Mouse (Mus musculus) MEL (cell line): ENCODE data around the gene Prr12. TPM values are rescaled to one million over a fixed set of nuclear protein-coding genes. Genes with fewer than 3 reads are reported as not detected.
A peak's percentile ranks its signal among the peaks of the same experiment; 100 is the strongest.

Source experiments
- DNase-seq: peaks from one replicate; pipeline ENCODE4 v3.0.0; 2011; ENCODE audit warnings: low read depth, low spot score
- H3K27ac ChIP-seq: 2 replicates; pipeline ENCODE4 v1.5.1; 2012; ENCODE audit warnings: low read depth, mild to moderate bottlenecking, control low read depth, low read length, moderate library complexity; ENCODE audit not compliant: control insufficient read depth
- H3K27me3 ChIP-seq, 2 experiments: fragments of 150-350 bp in 1 of 2; sonication (generic) in 1 of 2; 2 replicates each; pipeline ENCODE4 v1.6.1; 2012; ENCODE audit warnings: low read length in 2 of 2, mild to moderate bottlenecking in 2 of 2, improper control_type of control experiment in 1 of 2, moderate library complexity in 1 of 2; ENCODE audit not compliant: insufficient read depth in 2 of 2, control insufficient read depth in 1 of 2
- H3K36me3 ChIP-seq, 2 experiments: 2 replicates each; pipeline ENCODE4 v1.6.1; 2012 to 2014; ENCODE audit warnings: low read length in 2 of 2, improper control_type of control experiment in 1 of 2, inconsistent platforms in 1 of 2, mild to moderate bottlenecking in 1 of 2; ENCODE audit not compliant: insufficient read depth in 2 of 2, control insufficient read depth in 1 of 2
- H3K4me1 ChIP-seq, 2 experiments: fragments of 150-350 bp in 1 of 2; sonication (generic) in 1 of 2; 2 replicates each; pipeline ENCODE4 v1.6.1; 2012; ENCODE audit warnings: low read length in 2 of 2, improper control_type of control experiment in 1 of 2, mild to moderate bottlenecking in 1 of 2; ENCODE audit not compliant: insufficient read depth in 2 of 2, control insufficient read depth in 1 of 2
- H3K4me3 ChIP-seq, 2 experiments: fragments of 150-350 bp in 1 of 2; sonication (generic) in 1 of 2; 2 replicates each; pipeline ENCODE4 v1.5.1; 2012; ENCODE audit warnings: low read depth in 2 of 2, low read length in 2 of 2, mild to moderate bottlenecking in 2 of 2, moderate library complexity in 2 of 2, control low read depth in 1 of 2, improper control_type of control experiment in 1 of 2; ENCODE audit not compliant: control insufficient read depth in 1 of 2, insufficient read depth in 1 of 2
- H3K79me2 ChIP-seq: 2 replicates; pipeline ENCODE4 v1.6.1; 2012; ENCODE audit warnings: mild to moderate bottlenecking, low read length, moderate library complexity; ENCODE audit not compliant: control insufficient read depth, poor library complexity, insufficient read depth
- H3K9ac ChIP-seq: 2 replicates; pipeline ENCODE4 v1.6.1; 2012; ENCODE audit warnings: low read depth, mild to moderate bottlenecking, control low read depth, low read length, moderate library complexity; ENCODE audit not compliant: control insufficient read depth, poor library complexity, severe bottlenecking
- H3K9me3 ChIP-seq: fragments of 150-350 bp; sonication (generic); replicated peaks from 2 replicates; pipeline ENCODE4 v1.6.1; 2012; ENCODE audit warnings: mild to moderate bottlenecking, low read length, improper control_type of control experiment, moderate library complexity; ENCODE audit not compliant: insufficient read depth
- BHLHE40 ChIP-seq: IDR thresholded peaks from 2 replicates; pipeline ENCODE4 v1.6.1; 2012; ENCODE audit warnings: low read depth, mild to moderate bottlenecking, inconsistent platforms, low read length, improper control_type of control experiment, borderline replicate concordance
- CHD1 ChIP-seq: IDR thresholded peaks from 2 replicates; pipeline ENCODE4 v1.6.1; 2012; ENCODE audit warnings: low read depth, mild to moderate bottlenecking, inconsistent platforms, low read length, improper control_type of control experiment
- CTCF ChIP-seq, 3 experiments: IDR thresholded peaks in 2 of 3; conservative IDR thresholded peaks in 1 of 3; 2 replicates each; pipeline ENCODE4 v1.5.1; 2011 to 2012; ENCODE audit warnings: low read length in 3 of 3, low read depth in 2 of 3, mild to moderate bottlenecking in 2 of 3, improper control_type of control experiment in 1 of 3, inconsistent platforms in 1 of 3, mixed read lengths in 1 of 3, moderate library complexity in 1 of 3; ENCODE audit not compliant: control insufficient read depth in 1 of 3, insufficient read depth in 1 of 3, poor library complexity in 1 of 3, severe bottlenecking in 1 of 3
- EP300 ChIP-seq, 2 experiments: IDR thresholded peaks; 2 replicates each; pipeline ENCODE4 v1.6.1; 2011; ENCODE audit warnings: improper control_type of control experiment in 2 of 2, low read length in 2 of 2, low read depth in 1 of 2, mild to moderate bottlenecking in 1 of 2
- GABPA ChIP-seq: IDR thresholded peaks from 2 replicates; pipeline ENCODE4 v1.6.1; 2012; ENCODE audit warnings: low read depth, mild to moderate bottlenecking, inconsistent platforms, low read length, improper control_type of control experiment, moderate library complexity
- HCFC1 ChIP-seq: IDR thresholded peaks from 2 replicates; pipeline ENCODE4 v1.6.1; 2012; ENCODE audit warnings: low read depth, mild to moderate bottlenecking, inconsistent platforms, low read length, improper control_type of control experiment, moderate library complexity
- KAT2A ChIP-seq: conservative IDR thresholded peaks from 2 replicates; pipeline ENCODE4 v1.6.1; 2012; ENCODE audit warnings: low read depth, low read length, improper control_type of control experiment, inconsistent platforms
- MAFK ChIP-seq: IDR thresholded peaks from 2 replicates; pipeline ENCODE4 v1.6.1; 2011; ENCODE audit warnings: low read depth, mild to moderate bottlenecking, low read length, improper control_type of control experiment, borderline replicate concordance
- MAX ChIP-seq: IDR thresholded peaks from 2 replicates; pipeline ENCODE4 v1.6.1; 2011; ENCODE audit warnings: low read length, improper control_type of control experiment
- MAZ ChIP-seq: IDR thresholded peaks from 2 replicates; pipeline ENCODE4 v1.6.1; 2012; ENCODE audit warnings: low read depth, mild to moderate bottlenecking, inconsistent platforms, low read length, improper control_type of control experiment
- MYC ChIP-seq: IDR thresholded peaks from 2 replicates; pipeline ENCODE4 v1.6.1; 2011; ENCODE audit warnings: low read depth, mild to moderate bottlenecking, low read length, improper control_type of control experiment, moderate library complexity
- NELFE ChIP-seq: IDR thresholded peaks from 2 replicates; pipeline ENCODE4 v1.6.1; 2011; ENCODE audit warnings: low read depth, low read length, improper control_type of control experiment
- NRF1 ChIP-seq: IDR thresholded peaks from 2 replicates; pipeline ENCODE4 v1.6.1; 2014; ENCODE audit warnings: low read depth, mild to moderate bottlenecking, inconsistent platforms, low read length, improper control_type of control experiment, moderate library complexity; ENCODE audit not compliant: poor library complexity, insufficient read depth, severe bottlenecking
- POLR2A ChIP-seq, 2 experiments: IDR thresholded peaks; 2 replicates each; pipeline ENCODE4 v1.6.1; 2011 to 2012; ENCODE audit warnings: low read length in 2 of 2, mild to moderate bottlenecking in 2 of 2, control low read depth in 1 of 2, improper control_type of control experiment in 1 of 2, low read depth in 1 of 2, moderate library complexity in 1 of 2; ENCODE audit not compliant: control insufficient read depth in 1 of 2, insufficient read depth in 1 of 2, poor library complexity in 1 of 2
- POLR2AphosphoS2 ChIP-seq: IDR thresholded peaks from 2 replicates; pipeline ENCODE4 v1.6.1; 2011; ENCODE audit warnings: low read length, improper control_type of control experiment
- SIN3A ChIP-seq: IDR thresholded peaks from 2 replicates; pipeline ENCODE4 v1.6.1; 2012; ENCODE audit warnings: low read length, improper control_type of control experiment, inconsistent platforms
- SMC3 ChIP-seq: IDR thresholded peaks from 2 replicates; pipeline ENCODE4 v1.6.1; 2011; ENCODE audit warnings: low read depth, low read length, improper control_type of control experiment
- TBP ChIP-seq: IDR thresholded peaks from 2 replicates; pipeline ENCODE4 v1.8.0; 2011; ENCODE audit warnings: low read depth, low read length, improper control_type of control experiment
- TCF12 ChIP-seq: IDR thresholded peaks from 2 replicates; pipeline ENCODE4 v1.6.1; 2014; ENCODE audit warnings: low read depth, mild to moderate bottlenecking, inconsistent platforms, low read length, improper control_type of control experiment, moderate library complexity
- USF1 ChIP-seq: IDR thresholded peaks from 2 replicates; pipeline ENCODE4 v1.6.1; 2014; ENCODE audit warnings: low read depth, mild to moderate bottlenecking, inconsistent platforms, low read length, improper control_type of control experiment, moderate library complexity
- USF2 ChIP-seq, 2 experiments: IDR thresholded peaks; 2 replicates each; pipeline ENCODE4 v1.6.1; 2011 to 2012; ENCODE audit warnings: improper control_type of control experiment in 2 of 2, low read length in 2 of 2, borderline replicate concordance in 1 of 2, inconsistent platforms in 1 of 2, low read depth in 1 of 2, mild to moderate bottlenecking in 1 of 2; ENCODE audit not compliant: insufficient read depth in 1 of 2
- ZC3H11A ChIP-seq: IDR thresholded peaks from 2 replicates; pipeline ENCODE4 v1.6.1; 2012; ENCODE audit warnings: low read depth, mild to moderate bottlenecking, inconsistent platforms, low read length, improper control_type of control experiment
- ZMIZ1 ChIP-seq: IDR thresholded peaks from 2 replicates; pipeline ENCODE4 v1.6.1; 2012; ENCODE audit warnings: low read depth, mild to moderate bottlenecking, inconsistent platforms, low read length, improper control_type of control experiment, moderate library complexity
- ZNF384 ChIP-seq: IDR thresholded peaks from 2 replicates; pipeline ENCODE4 v1.6.1; 2012; ENCODE audit warnings: low read depth, mild to moderate bottlenecking, inconsistent platforms, low read length, improper control_type of control experiment
- polyA plus RNA-seq, 2 experiments: library from polyadenylated mRNA; stranded (reverse) in 1 of 2; unstranded in 1 of 2; fragments of >175 nt in 1 of 2; fragments of >200 nt in 1 of 2; gene quantifications; 2 replicates each; pipeline versions ENCODE4 v1.2.1 to v1.2.4; 2012; ENCODE audit warnings: low replicate concordance in 2 of 2, low read depth in 1 of 2; ENCODE audit not compliant: insufficient read length in 2 of 2, insufficient read depth in 1 of 2, missing spikeins in 1 of 2
- total RNA-seq: library from RNA; depleted of rRNA; stranded (reverse); fragments of 300-350 nt; gene quantifications from 2 replicates; pipeline ENCODE4 v1.2.3, GENCODE M21; 2012

Prr12 gene
- total and polyA plus RNA-seq, 3 experiments = 3.5 to 32.1 TPM; not detected in 1

DNA sequence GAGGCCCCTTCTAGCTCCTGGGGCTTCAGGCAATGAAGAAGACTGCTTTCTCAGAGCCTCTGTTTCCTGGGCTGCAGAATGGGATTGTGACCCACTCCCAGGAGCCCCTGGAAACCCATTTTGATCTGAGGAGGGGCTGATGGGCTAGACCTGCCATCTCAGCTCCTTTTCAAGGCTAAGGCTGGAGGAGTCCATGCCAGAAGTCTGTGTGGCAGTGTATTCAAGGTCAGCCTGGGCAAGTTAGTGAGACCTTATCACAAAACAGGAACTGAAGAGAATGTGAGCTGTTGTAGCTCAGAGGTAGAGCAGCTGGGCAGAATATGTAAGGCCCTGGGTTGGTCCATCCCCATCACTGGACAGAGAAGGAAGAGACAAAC, 4.3 kb upstream of the Prr12 start:
- Histone ChIP-seq H3K9ac (no peak overlapping the region), H3K27ac (no peak overlapping the region), H3K27me3 (no peaks in the 10 kb centered on the region), H3K79me2 (peaks cover 15% of the 10 kb centered on the region), H3K36me3 (peaks cover 0 to 9% of the 10 kb centered on the region in 2 experiments; a peak in 2 of 4 replicates), H3K9me3 (no peaks in the 10 kb centered on the region), H3K4me1 (peaks cover 2 to 15% of the 10 kb centered on the region in 2 experiments; a peak in 3 of 4 replicates), H3K4me3 (no peak overlapping the region)
- TF ChIP-seq MAZ = no peak
- TF ChIP-seq POLR2AphosphoS2 = no peak
- TF ChIP-seq SIN3A = no peak
- no peak for TF ChIP-seq MYC
- TF ChIP-seq CTCF (IDR thresholded peaks at IDR 0.05 in 2 of 3, conservative IDR thresholded peaks at IDR 0.05 in 1 of 3; ENCODE audit: control insufficient read depth in 1 of 3, insufficient read depth in 1 of 3, low read depth in 2 of 3, low read length in 3 of 3, poor library complexity in 1 of 3, severe bottlenecking in 1 of 3) = no peak
- no peak for TF ChIP-seq HCFC1
- TF ChIP-seq KAT2A = no peak
- no peak for TF ChIP-seq MAX
- no peak for DNase-seq

DNA sequence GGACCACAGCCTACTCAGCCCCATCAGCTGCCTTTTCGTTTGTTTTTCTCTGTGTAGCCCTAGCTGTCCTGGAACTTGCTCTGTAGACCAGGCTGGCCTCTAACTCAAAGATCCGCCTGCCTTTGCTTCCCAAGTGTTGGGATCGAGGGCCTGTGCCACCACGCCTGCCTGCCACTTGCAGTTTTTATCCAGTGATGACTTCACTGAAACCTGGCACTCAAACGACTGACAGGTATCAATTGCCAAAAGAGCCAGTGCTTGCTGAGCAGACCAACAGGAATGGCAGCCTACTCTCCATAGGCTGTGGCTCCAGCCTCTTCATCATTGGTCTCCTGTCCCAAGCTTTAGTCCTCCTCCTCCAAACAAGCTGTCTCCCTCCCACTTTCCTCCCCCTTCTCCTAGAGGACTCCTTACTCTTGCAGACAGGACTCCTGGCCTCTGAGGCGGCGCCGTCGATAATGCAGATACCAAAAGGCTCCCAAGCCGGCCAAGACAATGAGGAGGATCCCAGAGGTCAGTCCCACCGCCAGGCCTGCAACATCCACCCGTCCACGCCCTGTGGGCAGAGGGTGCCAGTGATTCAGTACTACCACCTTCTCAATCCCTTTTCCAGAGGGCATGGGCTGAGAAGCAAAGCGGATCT, 3.8 kb upstream of the Prr12 start:
- peaks cover 0 to 6% of the 10 kb centered on the region in 2 experiments; a peak in 2 of 4 replicates for H3K36me3 ChIP-seq
- TF ChIP-seq TCF12 (no peak), SMC3 (no peak)
- no peak overlapping the region for H3K4me3 ChIP-seq
- peaks cover 20% of the 10 kb centered on the region for H3K79me2 ChIP-seq
- peaks cover 5 to 16% of the 10 kb centered on the region in 2 experiments; a peak in 3 of 4 replicates for H3K4me1 ChIP-seq
- H3K27me3 ChIP-seq = no peaks in the 10 kb centered on the region
- no peak overlapping the region for H3K27ac ChIP-seq
- H3K9ac ChIP-seq = no peak overlapping the region
- DNase-seq = no peak
- H3K9me3 ChIP-seq = no peaks in the 10 kb centered on the region

DNA sequence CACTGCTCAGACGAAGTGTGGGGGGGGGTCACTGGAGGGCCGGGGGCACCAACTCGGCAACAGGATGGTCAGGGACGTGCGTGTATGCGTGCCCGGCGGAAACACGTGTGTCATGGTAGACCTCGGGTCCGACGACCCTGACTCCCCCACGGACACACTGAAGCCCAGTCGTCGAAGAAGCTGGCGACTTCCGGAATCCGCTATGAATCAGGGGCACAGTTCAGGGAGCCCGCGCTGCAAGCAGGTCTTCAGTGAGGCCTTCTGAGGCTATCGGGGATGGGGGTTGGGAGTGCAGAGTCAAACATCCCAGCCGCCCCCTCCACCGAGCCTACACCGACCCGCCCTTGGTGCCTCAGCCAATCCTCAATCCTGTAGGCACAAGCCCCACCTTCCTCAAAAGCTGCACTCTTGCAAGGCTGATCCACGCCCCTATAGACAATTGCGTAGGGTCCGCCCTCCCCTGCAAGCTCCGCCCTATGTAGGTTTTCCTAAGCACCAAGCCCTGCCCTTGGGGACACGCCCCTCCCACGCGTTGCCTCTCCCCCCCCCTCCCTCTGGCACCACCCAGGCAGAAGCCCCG, 1.3 kb upstream of the Prr12 start:
- H3K36me3 ChIP-seq = peaks cover 0 to 5% of the 10 kb centered on the region in 2 experiments; a peak in 2 of 4 replicates
- peak overlapping the region; percentile 77 for H3K9ac ChIP-seq
- H3K79me2 ChIP-seq = peaks cover 25% of the 10 kb centered on the region
- peak; percentile 100 for DNase-seq
- H3K27ac ChIP-seq = peak overlapping the region; percentile 84
- no peaks in the 10 kb centered on the region for H3K9me3 ChIP-seq
- H3K4me1 ChIP-seq = peaks cover 3 to 15% of the 10 kb centered on the region in 2 experiments; a peak in 3 of 4 replicates
- no peaks in the 10 kb centered on the region for H3K27me3 ChIP-seq
- H3K4me3 ChIP-seq = peak overlapping the region; percentile 52 to 81
- TF ChIP-seq EP300 (IDR thresholded peaks at IDR 0.05; ENCODE audit: low read depth in 1 of 2, low read length in 2 of 2) = 0 out of 4 replicates have a peak, but pooled peaks of 1 of the 2 experiments have one; percentile 26
- no peak for TF ChIP-seq ZC3H11A
- no peak for TF ChIP-seq MAFK
- no peak for TF ChIP-seq USF2 (IDR thresholded peaks at IDR 0.05; ENCODE audit: borderline replicate concordance in 1 of 2, insufficient read depth in 1 of 2, low read depth in 1 of 2, low read length in 2 of 2)
- TF ChIP-seq NELFE = peak; percentile 94
- peak; percentile 84 for TF ChIP-seq TCF12
- peak; percentile 68 for TF ChIP-seq ZNF384
- 0 out of 2 replicates have a peak, but pooled peaks have one; percentile 42 for TF ChIP-seq NRF1
- TF ChIP-seq CHD1 = no peak
- TF ChIP-seq USF1 = peak; percentile 48; the same call in 1 of the 2 replicates
- peak; percentile 95 for TF ChIP-seq ZMIZ1
- peak; percentile 94 for TF ChIP-seq MAZ
- TF ChIP-seq MAX = peak; percentile 66; the same call in 1 of the 2 replicates
- no peak for TF ChIP-seq GABPA
- TF ChIP-seq POLR2A (IDR thresholded peaks at IDR 0.05; ENCODE audit: control insufficient read depth in 1 of 2, insufficient read depth in 1 of 2, low read depth in 1 of 2, low read length in 2 of 2, poor library complexity in 1 of 2) = peak; percentile 63 to 96; a peak in 3 of 4 replicates
- no peak for TF ChIP-seq BHLHE40
- peak; percentile 93 for TF ChIP-seq TBP
